Mouse (Mus musculus) midbrain, embryonic 14.5 days (tissue): ENCODE results near the gene Zfp369. TPM values are rescaled to one million over a fixed set of nuclear protein-coding genes. Genes with fewer than 3 reads are reported as not detected.

ENCODE experiments used
- ATAC-seq: fragments of 200-750 bp; cut with Nextera tagmentation; 2 replicates; pipeline ENCODE4 v1.8.0; 2017; ENCODE audit warnings: moderate number of reproducible peaks, moderate library complexity; ENCODE audit not compliant: low FRiP score, low TSS enrichment
- DNase-seq: peaks from one replicate; pipeline ENCODE4 v3.0.0-alpha.2; 2015
- H3K27ac ChIP-seq: fragments of 300-500 bp; sonication (generic); replicated peaks from 2 replicates; pipeline ENCODE4 v1.5.1; 2014; ENCODE audit warnings: mild to moderate bottlenecking, low read depth, low read length, moderate library complexity
- H3K27me3 ChIP-seq: fragments of 300-500 bp; sonication (generic); 2 replicates; pipeline ENCODE4 v1.6.1; 2014; ENCODE audit warnings: low read length, control low read depth, mixed read lengths; ENCODE audit not compliant: control insufficient read depth, insufficient read depth
- H3K36me3 ChIP-seq: fragments of 300-500 bp; sonication (generic); 2 replicates; pipeline ENCODE4 v1.6.1; 2014; ENCODE audit warnings: low read length, control low read depth; ENCODE audit not compliant: control insufficient read depth, insufficient read depth
- H3K4me1 ChIP-seq: fragments of 300-500 bp; sonication (generic); 2 replicates; pipeline ENCODE4 v1.6.1; 2014; ENCODE audit warnings: mild to moderate bottlenecking, antibody characterized with exemption, low read length, control low read depth; ENCODE audit not compliant: control insufficient read depth, insufficient read depth
- H3K4me2 ChIP-seq: fragments of 300-500 bp; sonication (generic); 2 replicates; pipeline ENCODE4 v1.6.1; 2014; ENCODE audit warnings: mild to moderate bottlenecking, low read length, moderate library complexity
- H3K4me3 ChIP-seq: fragments of 300-500 bp; sonication (generic); replicated peaks from 2 replicates; pipeline ENCODE4 v1.5.1; 2014; ENCODE audit warnings: low read depth, low read length
- H3K9ac ChIP-seq: fragments of 300-500 bp; sonication (generic); replicated peaks from 2 replicates; pipeline ENCODE4 v1.6.1; 2014; ENCODE audit warnings: mild to moderate bottlenecking, low read length, moderate library complexity
- H3K9me3 ChIP-seq: fragments of 300-500 bp; sonication (generic); 2 replicates; pipeline ENCODE4 v1.6.1; 2016; ENCODE audit warnings: low read length, control low read depth, mixed read lengths; ENCODE audit not compliant: control insufficient read depth
- WGBS: fragments of 180-500 bp; shearing (Covaris S2); extraction: QIAGEN DNeasy Blood & Tissue Kit; methylation state at CpG from one replicate; pipeline ENCODE4 v1.1.7; 2014; 5-methylcytosine and 5-hydroxymethylcytosine counted together
- polyA plus RNA-seq: library from polyadenylated mRNA; unstranded; fragments of >200 nt; fragmentation: Nextera tagmentation; extraction: Ambion mirVana; gene quantifications from 2 replicates; pipeline ENCODE4 v1.2.1, GENCODE M21; 2014

The Zfp369 gene
- 25.7 and 27.3 TPM in 2 replicates for polyA plus RNA-seq

DNA sequence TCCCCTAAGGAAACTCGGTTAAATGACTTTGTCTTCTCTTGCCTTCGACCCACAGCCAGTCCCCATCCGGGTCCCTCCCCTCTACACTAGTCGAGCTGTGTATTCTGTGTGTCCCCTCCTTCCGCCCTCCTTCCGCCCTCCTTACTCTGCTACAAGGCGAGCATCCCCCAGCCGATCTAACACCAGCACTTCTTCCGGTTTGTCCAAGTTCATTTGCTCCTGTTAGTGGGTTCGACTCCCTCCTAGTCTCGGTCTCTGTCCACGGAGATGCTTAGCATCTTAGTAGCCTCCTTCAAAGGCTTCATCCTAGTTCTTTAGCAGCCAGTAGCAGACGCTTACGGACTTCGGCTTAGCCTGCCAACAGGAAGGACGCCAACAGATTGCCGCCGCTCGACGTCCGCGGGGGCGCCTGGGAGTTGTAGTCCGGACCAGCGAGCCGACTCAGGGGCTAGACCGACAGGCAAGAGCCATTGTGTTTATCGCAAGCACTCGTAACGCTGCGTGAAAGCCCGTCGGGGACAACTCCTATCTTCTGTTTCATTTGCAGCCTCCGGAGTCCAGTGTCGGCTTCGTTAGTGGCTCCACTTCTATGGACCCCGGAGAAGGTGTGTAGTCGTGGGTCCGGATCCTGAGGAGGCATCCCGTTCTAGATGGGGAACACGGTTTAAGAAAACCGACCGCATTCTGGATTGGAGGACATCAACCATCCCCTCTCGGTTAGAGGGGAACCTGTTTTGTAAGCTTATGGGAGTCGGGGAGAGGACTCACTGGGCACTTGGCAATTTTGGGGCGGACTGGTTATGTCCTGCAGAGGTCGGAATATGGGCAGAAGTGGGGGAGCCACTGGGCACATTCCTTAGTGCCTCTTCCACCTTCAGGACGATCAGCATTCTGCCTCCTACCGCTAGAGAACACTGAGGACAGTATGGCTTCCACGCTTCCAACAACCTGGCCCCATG, at the start of gene Zfp369:
Zfp369 (plus strand) TSS at position 432 of the 959 bp plus-strand sequence.
- no peaks in the 10 kb centered on the region for H3K27me3 ChIP-seq
- H3K36me3 ChIP-seq, result peaks cover 3% of the 10 kb centered on the region; the same call in 1 of the 2 replicates
- DNase-seq, result peak; percentile 96
- H3K27ac ChIP-seq, result peak within 1 kb of the TSS; percentile 79
- H3K9me3 ChIP-seq, result peaks cover 29% of the 10 kb centered on the region
- under 1% methylated on average over 50 of the region's 50 CpGs for WGBS
- peak within 1 kb of the TSS; percentile 62 for H3K4me2 ChIP-seq
- ATAC-seq, result peak; percentile 97
- peak within 1 kb of the TSS; percentile 64 for H3K9ac ChIP-seq
- no peaks in the 10 kb centered on the region for H3K4me1 ChIP-seq
- H3K4me3 ChIP-seq, result peak within 1 kb of the TSS; percentile 57

DNA sequence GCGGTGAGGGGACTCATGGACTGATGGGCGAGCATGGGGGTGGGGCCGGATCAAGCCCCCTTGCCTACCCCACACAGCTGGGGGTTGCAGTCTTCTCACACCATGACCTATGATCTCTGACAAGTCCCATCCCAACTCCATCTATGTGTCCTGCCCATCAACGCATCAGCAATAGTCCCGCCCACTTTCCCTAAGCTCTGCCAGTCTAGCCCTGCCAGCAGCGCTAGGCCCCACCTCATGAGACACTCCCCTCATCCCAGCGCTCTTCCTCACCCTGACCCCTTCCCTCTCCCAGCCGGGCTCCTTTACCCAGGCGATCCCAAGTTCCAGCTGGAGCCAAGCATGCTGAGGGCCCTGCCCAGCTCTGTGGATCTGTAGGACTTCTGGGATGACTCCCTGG, 41.4 kb upstream of the Zfp369 start:
- DNase-seq (no peak), ATAC-seq (no peak)
- Histone ChIP-seq H3K27ac (no peak overlapping the region), H3K36me3 (no peaks in the 10 kb centered on the region), H3K9me3 (peaks cover 6% of the 10 kb centered on the region), H3K27me3 (no peaks in the 10 kb centered on the region), H3K4me1 (peaks cover 8% of the 10 kb centered on the region), H3K4me2 (no peak overlapping the region), H3K4me3 (no peak overlapping the region), H3K9ac (no peak overlapping the region)
- 75% methylated on average over 9 of the region's 9 CpGs for WGBS

DNA sequence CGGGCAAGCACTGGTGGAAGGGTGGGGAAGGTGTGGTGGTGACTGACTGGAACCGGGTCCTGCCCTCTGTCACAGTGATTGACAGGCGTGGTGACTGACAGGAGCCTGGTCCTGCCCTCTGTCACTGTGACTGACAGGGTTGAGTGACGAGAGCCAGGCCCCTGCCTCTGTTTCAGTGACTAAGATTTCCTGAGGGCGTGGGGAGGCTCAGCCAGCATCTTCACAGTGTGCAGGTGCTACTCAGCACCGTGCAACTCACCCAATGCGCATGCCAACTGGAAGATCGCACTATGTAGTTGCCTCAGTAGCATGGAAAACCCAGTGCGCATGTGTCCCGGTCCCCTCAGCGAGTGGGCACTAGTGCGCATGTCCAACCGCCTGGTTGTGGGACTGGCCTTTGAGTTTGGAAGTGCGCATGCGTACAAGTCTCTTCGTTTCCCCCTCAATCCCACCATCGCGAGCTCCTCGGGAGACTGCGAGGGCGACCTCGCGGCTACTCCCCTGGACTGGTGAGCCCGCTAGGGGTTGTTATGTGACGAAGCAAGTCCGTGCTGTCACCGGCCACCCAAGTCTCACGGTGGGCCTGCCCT, 38.0 kb upstream of the Zfp369 start:
- Histone ChIP-seq H3K4me1 (peaks cover 10% of the 10 kb centered on the region), H3K36me3 (no peaks in the 10 kb centered on the region), H3K4me3 (peak overlapping the region; percentile 71), H3K4me2 (peak overlapping the region; percentile 96), H3K9me3 (peaks cover 22% of the 10 kb centered on the region), H3K27me3 (no peaks in the 10 kb centered on the region), H3K27ac (peak overlapping the region; percentile 93), H3K9ac (peak overlapping the region; percentile 73)
- DNase-seq (peak; percentile 100), ATAC-seq (peak; percentile 92)
- WGBS, result under 1% methylated on average over 28 of the region's 28 CpGs

DNA sequence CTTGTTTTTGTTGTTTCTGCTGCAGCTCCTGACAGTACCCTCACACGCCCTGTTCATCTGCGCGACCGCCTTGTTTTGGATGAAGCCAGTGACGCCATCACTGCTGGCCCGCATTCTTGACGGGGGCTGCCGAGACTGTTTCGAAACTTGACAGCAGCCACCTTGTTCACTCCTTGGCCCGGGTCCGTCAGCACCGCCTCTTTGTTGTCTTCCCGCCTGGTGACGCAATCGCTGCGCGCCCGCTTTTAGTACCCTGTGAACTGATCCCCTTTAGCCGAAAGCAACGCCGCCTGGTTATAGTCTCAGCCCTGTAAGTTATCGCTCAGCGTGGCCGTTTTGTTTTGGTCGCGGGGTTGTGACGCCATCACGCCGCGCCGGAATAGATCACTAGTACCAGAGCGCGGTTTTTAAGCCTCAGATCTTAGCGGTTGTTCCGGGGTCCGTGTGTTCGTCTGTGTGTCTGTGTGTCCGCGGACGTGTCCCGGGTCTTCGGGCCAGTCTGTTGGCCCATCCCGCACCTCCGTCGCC, 37.5 kb upstream of the Zfp369 start:
- peak overlapping the region; percentile 93 for H3K27ac ChIP-seq
- no peaks in the 10 kb centered on the region for H3K36me3 ChIP-seq
- peak overlapping the region; percentile 73 for H3K9ac ChIP-seq
- H3K4me3 ChIP-seq, result peak overlapping the region; percentile 71
- WGBS, result under 1% methylated on average over 45 of the region's 45 CpGs
- DNase-seq (peak; percentile 96), ATAC-seq (peak; percentile 82)
- no peaks in the 10 kb centered on the region for H3K27me3 ChIP-seq
- peak overlapping the region; percentile 96 for H3K4me2 ChIP-seq
- H3K4me1 ChIP-seq, result peaks cover 10% of the 10 kb centered on the region
- peaks cover 28% of the 10 kb centered on the region for H3K9me3 ChIP-seq

DNA sequence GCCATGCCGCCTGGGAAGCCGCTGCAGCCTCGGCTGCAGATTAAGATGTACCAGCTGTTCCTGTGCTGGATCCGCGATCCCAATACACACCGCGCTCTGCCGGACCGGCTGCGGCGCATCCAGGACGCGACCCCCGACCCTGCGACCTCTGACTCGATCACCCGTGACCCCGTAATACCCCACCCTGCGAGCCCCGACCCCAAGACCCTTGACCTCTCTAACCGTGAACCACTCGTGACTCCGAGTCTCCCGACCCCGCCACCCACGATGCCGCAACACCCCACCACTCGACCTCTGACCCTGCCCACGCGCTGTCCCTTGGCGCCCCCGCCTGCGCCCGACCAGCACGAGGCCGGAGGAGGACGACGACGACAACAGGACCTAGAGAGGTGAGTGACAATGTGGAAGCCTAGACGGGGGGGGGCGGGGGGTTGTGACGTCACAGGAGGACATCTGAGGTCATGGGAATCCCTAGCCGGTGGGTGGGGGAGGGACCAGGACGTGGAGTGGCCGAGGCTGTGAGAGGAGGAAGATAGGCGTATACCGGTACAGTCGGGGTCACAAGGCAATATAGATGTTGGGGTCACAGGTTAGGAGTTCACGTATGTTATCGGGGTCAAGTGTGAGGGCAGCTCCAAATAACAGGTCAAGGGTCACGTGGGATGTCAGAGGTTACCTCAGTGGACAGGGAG, 36.8 kb upstream of the Zfp369 start:
- 2% methylated on average over 51 of the region's 51 CpGs for WGBS

DNA sequence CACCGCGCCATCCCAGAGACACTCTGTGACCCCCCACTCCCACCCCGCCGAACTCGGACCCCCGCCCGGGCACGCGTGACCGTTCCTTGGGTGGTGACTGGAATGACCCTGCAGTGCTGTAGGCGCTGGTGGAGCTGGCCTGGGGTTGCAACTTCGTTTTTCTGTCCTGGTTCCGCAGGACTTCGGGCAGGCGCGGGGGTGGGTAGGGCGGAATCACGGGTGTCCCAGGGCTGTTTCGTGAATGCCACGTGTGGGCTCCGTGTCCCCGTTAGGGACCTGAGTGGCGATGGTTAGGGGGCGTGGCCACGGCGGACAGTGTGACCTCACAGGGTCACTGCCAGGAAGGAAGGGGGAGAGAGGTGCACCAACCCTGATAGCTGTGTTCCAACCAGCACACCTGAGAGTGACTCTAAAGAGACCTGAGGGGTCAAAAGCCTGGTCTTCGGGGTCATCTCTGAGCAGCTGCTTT, 36.3 kb upstream of the Zfp369 start:
- H3K4me3 ChIP-seq, result peak overlapping the region; percentile 71
- H3K4me1 ChIP-seq, result peaks cover 10% of the 10 kb centered on the region
- DNase-seq (no peak), ATAC-seq (no peak)
- peak overlapping the region; percentile 96 for H3K4me2 ChIP-seq
- peak overlapping the region; percentile 73; the same call in 1 of the 2 replicates for H3K9ac ChIP-seq
- no peaks in the 10 kb centered on the region for H3K27me3 ChIP-seq
- no peak overlapping the region for H3K27ac ChIP-seq
- 43% methylated on average over 27 of the region's 27 CpGs for WGBS
- H3K9me3 ChIP-seq, result peaks cover 31% of the 10 kb centered on the region
- H3K36me3 ChIP-seq, result 0 out of 2 replicates have a peak, but pooled peaks cover under 1% of the 10 kb centered on the region

More for the DNA sequence above, 36.8 kb upstream of the Zfp369 start:
- no peaks in the 10 kb centered on the region for H3K27me3 ChIP-seq
- no peaks in the 10 kb centered on the region for H3K36me3 ChIP-seq
- peak overlapping the region; percentile 93 for H3K27ac ChIP-seq
- peaks cover 10% of the 10 kb centered on the region for H3K4me1 ChIP-seq
- peak overlapping the region; percentile 73 for H3K9ac ChIP-seq
- 0 out of 2 replicates have a peak, but pooled peaks have one; percentile 3 for ATAC-seq
- peak overlapping the region; percentile 96 for H3K4me2 ChIP-seq
- peaks cover 31% of the 10 kb centered on the region for H3K9me3 ChIP-seq
- peak overlapping the region; percentile 71 for H3K4me3 ChIP-seq
- DNase-seq, result peak; percentile 30

DNA sequence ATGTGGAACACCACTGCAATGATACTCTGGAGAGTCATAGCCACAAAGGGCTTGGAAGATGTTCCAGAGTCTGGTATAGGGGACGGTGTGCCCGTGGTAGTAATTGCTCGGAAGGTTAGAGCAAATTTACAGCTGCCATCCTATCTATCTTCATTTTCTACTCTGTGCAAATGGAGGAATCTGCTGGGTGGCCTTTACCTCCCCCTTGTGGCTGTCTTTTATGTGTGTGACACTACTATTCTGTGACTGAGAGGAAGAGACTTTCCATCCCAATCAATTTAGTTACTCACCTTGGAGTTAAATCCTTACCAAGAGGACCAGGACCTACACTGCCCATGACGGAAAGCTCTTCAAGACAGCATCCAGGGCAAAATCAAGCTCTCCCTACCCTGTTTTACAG, 35.3 kb upstream of the Zfp369 start:
- H3K4me3 ChIP-seq, result no peak overlapping the region
- WGBS, result 98% methylated on average over 4 of the region's 4 CpGs
- H3K9ac ChIP-seq, result no peak overlapping the region
- no peak for ATAC-seq
- H3K27ac ChIP-seq, result no peak overlapping the region
- H3K27me3 ChIP-seq, result no peaks in the 10 kb centered on the region
- H3K9me3 ChIP-seq, result peaks cover 39% of the 10 kb centered on the region
- H3K36me3 ChIP-seq, result 0 out of 2 replicates have a peak, but pooled peaks cover 3% of the 10 kb centered on the region
- no peak for DNase-seq
- peaks cover 10% of the 10 kb centered on the region for H3K4me1 ChIP-seq
- H3K4me2 ChIP-seq, result no peak overlapping the region
